Mouse (Mus musculus) fibroblast of lung, adult 2 months (primary cell): ENCODE measurements around the gene BC107364.
A peak's percentile ranks its signal among the peaks of the same experiment; 100 is the strongest.
"Not testable (repeated sequence)": the region's sequence is repeated elsewhere in the genome, so short reads cannot be mapped to it uniquely, and the experiment has no call there.

ENCODE experiments used
- DNase-seq: peaks from one replicate; pipeline ENCODE4 v3.0.0-alpha.2; 2011; ENCODE audit warnings: low read depth

Gene BC107364

GRCm38 (mm10) chr3:96414126-96414950 lies 37.8 kb downstream of the BC107364 start:
- DNase-seq: peak; percentile 51

DNA sequence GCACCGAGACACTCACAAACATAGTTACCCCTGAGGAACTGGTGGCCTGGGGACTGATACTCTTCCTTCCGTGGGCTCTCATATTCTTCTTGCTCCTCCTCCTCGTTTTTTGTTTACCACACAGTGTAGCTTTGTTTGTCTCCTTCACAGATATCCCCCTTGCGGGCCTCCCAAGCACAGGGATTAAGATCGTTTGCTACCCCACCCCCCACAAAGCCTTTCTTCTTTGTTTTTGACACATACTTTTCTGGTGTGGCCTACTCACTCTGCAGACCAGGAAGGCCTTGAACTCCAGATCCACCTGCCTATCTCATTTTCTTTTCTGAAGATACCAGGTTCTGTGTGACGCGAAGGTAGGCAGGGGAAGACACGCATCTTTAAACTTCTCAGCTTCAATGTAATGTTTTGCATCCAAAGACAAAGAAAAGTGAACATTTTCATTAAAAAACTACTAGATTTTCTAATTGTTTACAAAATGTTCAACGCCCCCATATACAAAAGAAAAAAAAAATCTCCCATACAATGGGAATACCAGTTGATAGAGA lies 38.5 kb downstream of the BC107364 start:
- no peak for DNase-seq

DNA sequence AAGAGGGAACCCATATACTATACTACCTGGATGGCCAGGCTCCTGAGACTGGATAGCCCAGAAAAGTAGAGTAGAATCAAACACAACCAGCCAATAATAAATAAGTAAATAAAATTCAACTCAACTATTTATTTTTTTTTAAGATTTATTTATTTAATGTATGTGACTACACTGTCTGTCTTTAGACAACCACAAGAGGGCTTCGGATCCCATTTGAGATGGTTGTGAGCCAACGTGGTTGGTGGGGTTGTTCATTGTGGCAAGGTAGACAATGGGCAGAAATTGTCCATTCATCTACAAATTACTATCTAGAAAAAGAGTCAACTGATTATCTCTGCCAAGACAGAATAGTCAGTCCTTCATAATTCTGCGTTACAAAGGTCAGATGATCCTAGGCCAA lies 40.3 kb downstream of the BC107364 start:
- DNase-seq: no peak

GRCm38 (mm10) chr3:96410966-96411365 lies 41.1 kb downstream of the BC107364 start:
- no peak for DNase-seq

GRCm38 (mm10) chr3:96409701-96410246 lies 42.3 kb downstream of the BC107364 start:
- no peak for DNase-seq

GRCm38 (mm10) chr3:96408111-96408510 lies 44.0 kb downstream of the BC107364 start:
- not testable (repeated sequence) for DNase-seq

- no peak for DNase-seq
Observed at GRCm38 (mm10) chr3:96405541-96406503, 46.3 kb downstream of the BC107364 start.

- no peak for DNase-seq
Observed at GRCm38 (mm10) chr3:96405004-96405403, 47.1 kb downstream of the BC107364 start.

DNA sequence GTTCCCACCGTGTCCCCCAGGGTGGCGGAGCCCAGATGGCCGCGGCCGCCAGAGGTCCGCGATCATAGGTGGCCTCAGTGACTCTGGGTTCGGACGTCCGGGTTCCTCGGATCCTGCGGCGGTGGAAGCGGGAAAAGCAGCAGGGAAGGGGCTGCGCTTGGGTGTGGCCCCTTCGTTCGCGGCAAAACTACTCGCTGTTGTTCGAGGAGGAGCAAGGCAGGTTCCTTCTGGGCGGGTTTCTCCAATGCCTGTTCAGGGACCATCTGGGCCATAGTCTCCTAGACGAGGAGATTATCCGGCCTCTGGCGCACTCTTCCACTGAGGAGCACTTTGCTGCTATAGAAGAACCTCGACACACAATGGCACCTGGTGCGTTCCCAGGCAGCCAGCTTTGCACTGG lies 47.7 kb downstream of the BC107364 start:
- DNase-seq: no peak

GRCm38 (mm10) chr3:96403016-96403415 lies 49.1 kb downstream of the BC107364 start:
- DNase-seq: no peak

- no peak for DNase-seq
Observed at GRCm38 (mm10) chr3:96401832-96402501, 50.1 kb downstream of the BC107364 start.

DNA sequence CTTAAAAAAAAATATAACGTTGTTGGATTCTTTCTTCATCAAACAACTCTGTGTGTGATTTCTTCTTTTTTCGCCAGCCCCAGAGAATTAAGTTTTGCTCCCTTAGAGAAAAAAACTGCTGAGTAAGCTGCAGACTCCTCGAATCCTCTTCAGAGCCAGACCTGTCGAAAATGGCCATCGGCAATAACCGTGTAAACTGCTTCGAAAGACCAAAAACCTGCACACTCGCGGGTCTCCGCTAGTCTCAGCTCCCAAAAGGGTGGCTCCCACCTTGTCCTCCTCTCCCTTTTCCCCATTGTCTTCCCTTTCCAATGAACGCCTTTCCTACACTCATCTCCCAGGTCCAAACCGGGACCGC lies 50.7 kb downstream of the BC107364 start:
- DNase-seq: no peak

DNA sequence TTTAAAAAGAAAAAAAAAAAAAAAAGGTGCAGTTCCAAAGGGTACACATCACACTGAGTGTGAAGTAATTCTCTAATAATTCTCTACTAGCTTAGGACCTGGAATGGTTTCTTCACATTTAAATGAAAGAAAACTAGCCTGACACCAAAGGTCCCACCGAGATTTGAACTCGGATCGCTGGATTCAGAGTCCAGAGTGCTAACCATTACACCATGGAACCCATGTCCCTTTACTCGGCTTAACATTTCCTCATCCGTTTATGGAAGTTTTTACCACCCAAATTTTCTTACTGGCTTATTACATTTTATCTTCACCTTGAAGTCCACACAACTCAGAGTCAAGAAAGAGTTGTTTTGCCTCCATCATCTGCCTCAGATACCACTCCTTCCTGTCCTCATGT lies 53.2 kb downstream of the BC107364 start:
- no peak for DNase-seq

DNA sequence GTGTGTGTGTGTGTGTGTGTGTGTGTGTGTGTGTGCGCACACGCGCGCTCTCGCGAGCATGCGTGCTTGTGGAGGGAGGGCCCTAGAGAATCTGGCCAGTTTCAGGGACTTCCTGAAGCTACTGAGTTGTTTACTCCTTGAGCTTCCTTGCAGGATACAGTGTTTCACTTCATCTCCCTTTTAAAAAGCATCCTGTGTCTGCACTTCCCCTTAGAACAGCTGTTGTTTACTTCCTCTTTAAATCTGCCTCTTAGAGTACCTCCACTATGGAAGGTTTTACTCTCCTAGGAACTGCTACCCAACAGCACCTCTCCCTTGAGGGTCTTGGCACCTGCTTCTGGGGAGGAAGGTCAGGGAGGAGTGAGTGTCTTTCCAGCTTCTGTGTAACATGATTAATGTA lies 55.2 kb downstream of the BC107364 start:
- no peak for DNase-seq

GRCm38 (mm10) chr3:96387202-96387601 lies 64.9 kb downstream of the BC107364 start:
- DNase-seq: not testable (repeated sequence)
